Mouse (Mus musculus) midbrain, embryonic 14.5 days (tissue): ENCODE measurements at regions not wholly inside any gene's neighbourhood (a gene's known extent, or its start where the extent isn't known, plus 50 kb on each side); places are given as distances from the start of the nearest gene placed in this dataset.

Experiments
- ATAC-seq: fragments of 200-750 bp; cut with Nextera tagmentation; 2 replicates; pipeline ENCODE4 v1.8.0; 2017; ENCODE audit warnings: moderate number of reproducible peaks, moderate library complexity; ENCODE audit not compliant: low FRiP score, low TSS enrichment
- DNase-seq: peaks from one replicate; pipeline ENCODE4 v3.0.0-alpha.2; 2015
- H3K27ac ChIP-seq: fragments of 300-500 bp; sonication (generic); replicated peaks from 2 replicates; pipeline ENCODE4 v1.5.1; 2014; ENCODE audit warnings: mild to moderate bottlenecking, low read depth, low read length, moderate library complexity
- H3K27me3 ChIP-seq: fragments of 300-500 bp; sonication (generic); 2 replicates; pipeline ENCODE4 v1.6.1; 2014; ENCODE audit warnings: low read length, control low read depth, mixed read lengths; ENCODE audit not compliant: control insufficient read depth, insufficient read depth
- H3K36me3 ChIP-seq: fragments of 300-500 bp; sonication (generic); 2 replicates; pipeline ENCODE4 v1.6.1; 2014; ENCODE audit warnings: low read length, control low read depth; ENCODE audit not compliant: control insufficient read depth, insufficient read depth
- H3K4me1 ChIP-seq: fragments of 300-500 bp; sonication (generic); 2 replicates; pipeline ENCODE4 v1.6.1; 2014; ENCODE audit warnings: mild to moderate bottlenecking, antibody characterized with exemption, low read length, control low read depth; ENCODE audit not compliant: control insufficient read depth, insufficient read depth
- H3K4me2 ChIP-seq: fragments of 300-500 bp; sonication (generic); 2 replicates; pipeline ENCODE4 v1.6.1; 2014; ENCODE audit warnings: mild to moderate bottlenecking, low read length, moderate library complexity
- H3K4me3 ChIP-seq: fragments of 300-500 bp; sonication (generic); replicated peaks from 2 replicates; pipeline ENCODE4 v1.5.1; 2014; ENCODE audit warnings: low read depth, low read length
- H3K9ac ChIP-seq: fragments of 300-500 bp; sonication (generic); replicated peaks from 2 replicates; pipeline ENCODE4 v1.6.1; 2014; ENCODE audit warnings: mild to moderate bottlenecking, low read length, moderate library complexity
- H3K9me3 ChIP-seq: fragments of 300-500 bp; sonication (generic); 2 replicates; pipeline ENCODE4 v1.6.1; 2016; ENCODE audit warnings: low read length, control low read depth, mixed read lengths; ENCODE audit not compliant: control insufficient read depth
- WGBS: fragments of 180-500 bp; shearing (Covaris S2); extraction: QIAGEN DNeasy Blood & Tissue Kit; methylation state at CpG from one replicate; pipeline ENCODE4 v1.1.7; 2014; 5-methylcytosine and 5-hydroxymethylcytosine counted together

DNA sequence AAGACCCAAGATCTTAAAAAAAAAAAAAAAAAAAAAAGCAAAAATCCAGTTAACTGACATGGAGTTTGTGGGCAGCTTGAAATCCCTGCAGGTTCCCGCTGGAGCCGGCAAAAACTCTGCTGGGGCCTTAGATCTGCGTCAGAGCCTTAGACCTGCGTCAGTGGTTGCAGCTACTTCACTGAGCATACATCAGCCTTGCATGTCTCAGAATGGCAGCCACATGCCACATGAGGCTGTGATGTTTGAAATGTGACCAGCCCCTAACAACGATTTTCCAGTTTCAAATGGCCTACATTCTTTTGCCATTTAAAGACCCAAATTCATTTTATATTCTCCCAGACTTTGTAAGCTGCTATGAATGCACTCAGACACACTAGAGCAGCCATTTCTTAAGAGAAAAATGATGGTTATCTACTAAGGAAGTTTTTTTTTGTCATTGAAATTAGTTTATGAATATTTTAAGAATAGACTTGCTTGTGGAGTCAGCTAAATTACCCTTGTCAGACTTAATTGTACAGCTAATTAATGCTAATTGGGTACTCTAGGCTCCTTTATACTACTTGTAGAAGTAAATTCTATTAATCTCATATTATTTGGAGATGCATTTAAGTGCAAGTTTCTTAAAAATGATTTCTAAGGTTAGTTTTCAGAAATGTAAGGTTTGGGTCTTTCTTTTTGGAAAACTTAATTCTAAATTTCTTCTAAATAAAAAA, 70.8 kb downstream of the Toporsl start:
- no peak overlapping the region for H3K9ac ChIP-seq
- no peak for ATAC-seq
- no peaks in the 10 kb centered on the region for H3K36me3 ChIP-seq
- no peak overlapping the region for H3K27ac ChIP-seq
- H3K27me3 ChIP-seq = no peaks in the 10 kb centered on the region
- 81% methylated on average over 5 of the region's 5 CpGs for WGBS
- no peaks in the 10 kb centered on the region for H3K4me1 ChIP-seq
- no peak overlapping the region for H3K4me2 ChIP-seq
- DNase-seq = no peak
- no peaks in the 10 kb centered on the region for H3K9me3 ChIP-seq
- no peak overlapping the region for H3K4me3 ChIP-seq

- H3K36me3 ChIP-seq = no peaks in the 10 kb centered on the region
- 70% methylated on average over 2 of the region's 2 CpGs for WGBS
- no peaks in the 10 kb centered on the region for H3K9me3 ChIP-seq
- DNase-seq (no peak), ATAC-seq (no peak)
- no peaks in the 10 kb centered on the region for H3K4me1 ChIP-seq
- H3K9ac ChIP-seq = no peak overlapping the region
- no peak overlapping the region for H3K4me3 ChIP-seq
- H3K4me2 ChIP-seq = no peak overlapping the region
- H3K27me3 ChIP-seq = no peaks in the 10 kb centered on the region
- no peak overlapping the region for H3K27ac ChIP-seq
These were observed 104.8 kb upstream of the Olfr275 start for GRCm38 (mm10) chr4:52709563-52709962.

DNA sequence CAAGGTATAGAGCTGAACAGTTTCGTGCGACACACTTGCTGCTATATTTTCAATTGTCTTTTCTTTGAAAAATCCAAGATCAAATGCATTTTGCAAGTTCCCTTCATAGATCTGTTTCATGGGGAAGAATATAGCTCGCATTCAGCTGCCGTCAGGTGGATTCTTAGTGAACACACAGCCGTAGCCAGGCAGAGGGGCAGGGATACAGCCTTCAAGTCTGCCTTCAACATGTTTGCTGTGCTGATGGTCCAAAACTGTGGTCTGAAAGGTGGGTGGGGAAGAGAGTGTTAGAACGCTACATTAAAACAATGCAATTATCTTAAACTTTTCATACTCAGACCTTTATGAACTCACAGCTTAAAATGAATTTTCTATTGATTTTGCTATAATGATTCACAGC, 88.2 kb upstream of the Olfr275 start:
- Histone ChIP-seq H3K36me3 (no peaks in the 10 kb centered on the region), H3K4me3 (no peak overlapping the region), H3K4me2 (0 out of 2 replicates have a peak overlapping the region, but pooled peaks have one; percentile 24), H3K4me1 (no peaks in the 10 kb centered on the region), H3K27me3 (no peaks in the 10 kb centered on the region), H3K9me3 (no peaks in the 10 kb centered on the region), H3K27ac (peak overlapping the region; percentile 55; the same call in 1 of the 2 replicates), H3K9ac (no peak overlapping the region)
- DNase-seq = peak; percentile 54
- 70% methylated on average over 6 of the region's 6 CpGs for WGBS
- ATAC-seq = no peak

DNA sequence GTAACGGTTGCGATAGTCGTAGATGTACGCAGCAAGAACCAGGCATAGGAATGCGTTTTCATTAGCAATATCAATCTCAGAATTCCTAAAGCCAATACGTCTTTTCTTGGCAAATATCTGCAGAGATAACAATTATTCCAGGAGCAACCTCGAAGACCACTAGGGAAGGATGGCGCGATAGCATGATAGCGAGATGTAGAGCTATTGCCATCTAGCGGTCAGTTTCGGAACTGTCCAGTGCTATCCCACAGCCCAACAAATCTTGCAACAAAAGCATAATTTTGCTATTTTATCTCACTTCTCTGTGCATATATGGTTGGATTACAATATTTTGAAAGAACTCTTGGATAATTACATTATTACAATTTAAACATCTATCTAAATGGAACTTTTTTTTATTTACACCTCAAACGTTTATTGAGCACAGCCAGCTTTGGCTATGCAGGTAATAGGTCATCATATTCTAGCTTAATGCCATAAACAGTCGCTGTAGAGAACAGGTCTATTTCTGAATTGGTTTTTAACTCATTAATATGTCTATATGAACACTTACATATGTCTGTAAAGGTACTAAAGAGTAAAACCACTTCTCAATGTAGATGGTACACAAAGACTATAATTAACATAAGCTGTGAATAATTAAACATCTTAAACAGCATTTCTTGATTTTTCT, 87.6 kb upstream of the Olfr275 start:
- Histone ChIP-seq H3K4me3 (no peak overlapping the region), H3K36me3 (no peaks in the 10 kb centered on the region), H3K4me2 (0 out of 2 replicates have a peak overlapping the region, but pooled peaks have one; percentile 24), H3K4me1 (no peaks in the 10 kb centered on the region), H3K27me3 (no peaks in the 10 kb centered on the region), H3K9me3 (no peaks in the 10 kb centered on the region), H3K27ac (peak overlapping the region; percentile 55; the same call in 1 of the 2 replicates), H3K9ac (no peak overlapping the region)
- ATAC-seq (peak; percentile 82; the same call in 1 of the 2 replicates), DNase-seq (peak; percentile 94)
- 26% methylated on average over 14 of the region's 14 CpGs for WGBS

- Histone ChIP-seq H3K27me3 (no peaks in the 10 kb centered on the region), H3K9me3 (no peaks in the 10 kb centered on the region), H3K4me3 (no peak overlapping the region), H3K27ac (no peak overlapping the region), H3K36me3 (no peaks in the 10 kb centered on the region), H3K9ac (no peak overlapping the region), H3K4me1 (no peaks in the 10 kb centered on the region), H3K4me2 (no peak overlapping the region)
- WGBS = 91% methylated on average over 8 of the region's 8 CpGs
- ATAC-seq (no peak), DNase-seq (no peak)
These were observed 81.3 kb upstream of the Olfr275 start for GRCm38 (mm10) chr4:52733141-52733540.

DNA sequence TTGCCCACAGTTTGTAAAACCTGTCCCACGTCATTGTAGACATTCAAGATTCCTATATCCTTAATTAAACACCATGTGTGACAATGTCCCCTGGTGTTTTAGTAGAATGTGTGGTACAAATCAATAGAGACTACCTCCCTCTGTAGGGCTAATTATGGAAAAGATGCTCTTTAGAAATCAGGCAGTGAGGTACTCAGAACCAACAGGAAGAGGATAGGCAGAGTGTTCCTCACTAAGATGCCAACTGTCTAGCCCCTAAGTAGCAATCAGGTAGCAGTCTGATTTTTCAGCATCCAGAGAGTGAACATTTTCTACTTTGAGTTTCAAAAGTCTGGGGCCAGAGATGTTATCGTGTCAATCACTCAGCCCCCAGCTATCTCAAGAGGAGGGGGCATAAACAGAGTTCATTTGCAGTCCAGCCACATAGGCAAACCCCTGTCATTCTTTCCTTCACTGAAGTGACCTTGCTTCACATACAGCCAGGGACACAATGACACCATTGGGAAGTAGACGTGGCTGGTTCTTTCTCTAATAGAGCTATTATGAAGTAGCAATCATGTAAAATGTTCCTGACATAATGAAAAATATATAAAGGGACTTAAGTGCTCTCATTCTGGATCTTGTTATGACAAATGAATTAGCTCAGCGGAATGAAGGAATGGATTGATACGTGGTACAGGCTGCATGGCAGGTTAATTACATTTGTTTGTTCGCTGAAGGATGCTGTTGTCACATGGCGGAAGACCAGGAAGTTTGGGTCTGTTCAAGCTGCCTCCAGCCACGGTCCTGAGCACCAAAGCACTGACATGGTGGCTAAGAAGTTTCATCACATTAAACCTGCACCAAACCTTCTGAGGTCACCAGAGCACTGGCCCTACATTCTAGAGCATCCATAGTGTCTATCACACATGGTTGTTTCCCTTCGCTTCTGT, 74.6 kb upstream of the Olfr275 start:
- Histone ChIP-seq H3K27me3 (no peaks in the 10 kb centered on the region), H3K4me2 (no peak overlapping the region), H3K9ac (no peak overlapping the region), H3K9me3 (no peaks in the 10 kb centered on the region), H3K4me3 (no peak overlapping the region), H3K27ac (no peak overlapping the region), H3K4me1 (no peaks in the 10 kb centered on the region), H3K36me3 (no peaks in the 10 kb centered on the region)
- ATAC-seq (no peak), DNase-seq (no peak)
- WGBS = 67% methylated on average over 9 of the region's 9 CpGs

DNA sequence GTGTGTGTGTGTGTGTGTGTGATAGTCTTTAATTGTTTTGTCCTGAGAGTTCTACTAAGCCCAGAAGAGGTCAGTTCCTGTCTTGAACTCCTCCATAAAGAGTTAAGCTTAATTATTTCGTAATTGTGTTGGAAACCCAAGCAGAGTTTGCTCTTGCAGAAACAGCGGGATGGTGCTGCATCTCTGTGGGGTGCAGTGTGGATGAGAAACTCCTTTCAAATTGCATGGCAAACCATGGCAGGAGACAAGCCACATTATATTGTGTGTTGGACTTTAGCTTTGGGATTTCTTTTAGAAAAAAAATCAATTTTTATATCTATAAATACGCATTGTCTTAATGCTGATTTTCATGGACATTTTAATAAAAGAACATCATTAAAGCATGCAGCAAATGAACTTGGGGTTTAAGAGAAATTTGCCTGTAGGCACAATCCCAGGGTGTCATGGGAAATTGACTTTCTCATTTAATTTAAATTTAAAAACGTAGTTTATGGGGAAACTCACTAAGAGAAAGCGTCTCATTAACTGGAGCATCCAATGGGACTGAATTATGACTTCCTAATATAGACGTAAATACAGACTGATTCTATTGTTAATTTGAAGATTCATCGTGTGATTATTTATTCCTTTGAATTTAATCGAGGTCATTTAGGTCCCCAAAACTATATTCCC, 61.4 kb upstream of the Olfr275 start:
- ATAC-seq = no peak

More for the DNA sequence above, 61.4 kb upstream of the Olfr275 start:
- Histone ChIP-seq H3K27ac (no peak overlapping the region), H3K4me3 (no peak overlapping the region), H3K27me3 (no peaks in the 10 kb centered on the region), H3K9me3 (no peaks in the 10 kb centered on the region), H3K9ac (no peak overlapping the region), H3K4me1 (no peaks in the 10 kb centered on the region), H3K4me2 (no peak overlapping the region), H3K36me3 (no peaks in the 10 kb centered on the region)
- WGBS = 59% methylated on average over 8 of the region's 8 CpGs
- peak; percentile 35 for DNase-seq
